Mouse (Mus musculus) megakaryocyte-erythroid progenitor cell, adult 5-6 weeks (primary cell): ENCODE results near the gene Fbxo30. TPM values are rescaled to one million over a fixed set of nuclear protein-coding genes. Genes with fewer than 3 reads are reported as not detected.
"Not testable (repeated sequence)": the region's sequence is repeated elsewhere in the genome, so short reads cannot be mapped to it uniquely, and the experiment has no call there.

Source experiments
- ATAC-seq: replicated peaks from 2 replicates; pipeline ENCODE4 v1.8.0; 2016; ENCODE audit warnings: mild to moderate bottlenecking, inconsistent platforms; ENCODE audit not compliant: severe bottlenecking, poor library complexity, low FRiP score, low TSS enrichment
- total RNA-seq, 2 experiments: library from RNA; stranded (forward) in 1 of 2; stranded (reverse) in 1 of 2; fragments of 200-1000, 215-1000 nt in 1 of 2; fragments of >200 nt in 1 of 2; fragmentation: Nextera tagmentation in 1 of 2; gene quantifications; 2 replicates each; pipeline ENCODE4 v1.2.3; 2014 to 2017

Fbxo30 gene
- total RNA-seq (2014; fragmentation: Nextera tagmentation) (11.5 and 16.8 TPM in 2 replicates), total RNA-seq (2017) (19.3 and 20.0 TPM in 2 replicates)

- peak; percentile 85 for ATAC-seq
Measured at GRCm38 (mm10) chr10:11280578-11281463, at the start of gene Fbxo30. TSS of gene Fbxo30 (plus strand) at chr10:11281330.

- no peak for ATAC-seq
Measured at GRCm38 (mm10) chr10:11233208-11233607, 47.9 kb upstream of the Fbxo30 start.

GRCm38 (mm10) chr10:11242988-11243387 lies 38.1 kb upstream of the Fbxo30 start:
- ATAC-seq: not testable (repeated sequence)

GRCm38 (mm10) chr10:11248210-11248609 lies 32.9 kb upstream of the Fbxo30 start:
- no peak for ATAC-seq

GRCm38 (mm10) chr10:11250247-11250997 lies 30.7 kb upstream of the Fbxo30 start:
- ATAC-seq: no peak

GRCm38 (mm10) chr10:11253581-11253980 lies 27.5 kb upstream of the Fbxo30 start:
- not testable (repeated sequence) for ATAC-seq

- no peak for ATAC-seq
Measured at GRCm38 (mm10) chr10:11260119-11260518, 21.0 kb upstream of the Fbxo30 start.

GRCm38 (mm10) chr10:11262292-11262691 lies 18.8 kb upstream of the Fbxo30 start:
- not testable (repeated sequence) for ATAC-seq

GRCm38 (mm10) chr10:11263795-11264194 lies 17.3 kb upstream of the Fbxo30 start:
- not testable (repeated sequence) for ATAC-seq

GRCm38 (mm10) chr10:11269165-11269564 lies 12.0 kb upstream of the Fbxo30 start:
- ATAC-seq: no peak

- no peak for ATAC-seq
Measured at GRCm38 (mm10) chr10:11274431-11274830, 6.7 kb upstream of the Fbxo30 start.

GRCm38 (mm10) chr10:11280235-11280577 lies 924 bp upstream of the Fbxo30 start:
- ATAC-seq: no peak

- ATAC-seq: 0 out of 2 replicates have a peak, but pooled peaks have one; percentile 11
Measured at GRCm38 (mm10) chr10:11281498-11282305, 572 bp downstream of the Fbxo30 start.

- 0 out of 2 replicates have a peak, but pooled peaks have one; percentile 15 for ATAC-seq
Measured at GRCm38 (mm10) chr10:11282306-11282631, 1.1 kb downstream of the Fbxo30 start.

GRCm38 (mm10) chr10:11298418-11298817 lies 17.3 kb downstream of the Fbxo30 start:
- no peak for ATAC-seq

- no peak for ATAC-seq
Measured at GRCm38 (mm10) chr10:11305365-11306053, 24.4 kb downstream of the Fbxo30 start.

- ATAC-seq: no peak
Measured at GRCm38 (mm10) chr10:11306054-11306367, 24.9 kb downstream of the Fbxo30 start.

GRCm38 (mm10) chr10:11309866-11310265 lies 28.7 kb downstream of the Fbxo30 start:
- ATAC-seq: no peak

- ATAC-seq: peak; percentile 80
Measured at GRCm38 (mm10) chr10:11310481-11310880, 29.4 kb downstream of the Fbxo30 start.
